Mouse (Mus musculus) cortical plate, adult 2 months (tissue): Measurements from ENCODE around the gene Dusp14.

Experiments
- CTCF ChIP-seq: fragments of 200-500 bp; IDR thresholded peaks from 2 replicates; pipeline ENCODE4 v1.5.1; 2011; ENCODE audit warnings: mild to moderate bottlenecking, control low read depth, low read length; ENCODE audit not compliant: insufficient read depth; ENCODE audit errors: extremely low read depth
- POLR2A ChIP-seq: fragments of 200-500 bp; IDR thresholded peaks from 2 replicates; pipeline ENCODE4 v1.6.1; 2011; ENCODE audit warnings: mild to moderate bottlenecking, low read length, control low read depth; ENCODE audit not compliant: insufficient read depth; ENCODE audit errors: extremely low read depth

GRCm38 (mm10) chr11:84072904-84073651, 4.0 kb upstream of the Dusp14 start:
- no peak for TF ChIP-seq POLR2A
- no peak for TF ChIP-seq CTCF
